Mouse (Mus musculus) neural tube, embryonic 15.5 days (tissue): ENCODE data around the gene Ap3d1. TPM values are rescaled to one million over a fixed set of nuclear protein-coding genes. Genes with fewer than 3 reads are reported as not detected.
A peak's percentile ranks its signal among the peaks of the same experiment; 100 is the strongest.

Experiments used
- ATAC-seq: fragments of 200-750 bp; cut with Nextera tagmentation; 2 replicates; pipeline ENCODE4 v1.8.0; 2017; ENCODE audit warnings: mild to moderate bottlenecking, moderate TSS enrichment, moderate library complexity; ENCODE audit not compliant: low FRiP score
- H3K27ac ChIP-seq: fragments of 300-500 bp; sonication (generic); replicated peaks from 2 replicates; pipeline ENCODE4 v1.5.1; 2015; ENCODE audit warnings: mild to moderate bottlenecking, inconsistent platforms
- H3K27me3 ChIP-seq: fragments of 300-500 bp; sonication (generic); replicated peaks from 2 replicates; pipeline ENCODE4 v1.6.1; 2015; ENCODE audit warnings: inconsistent platforms
- H3K36me3 ChIP-seq: fragments of 300-500 bp; sonication (generic); 2 replicates; pipeline ENCODE4 v1.6.1; 2015; ENCODE audit warnings: inconsistent platforms
- H3K4me1 ChIP-seq: fragments of 300-500 bp; sonication (generic); 2 replicates; pipeline ENCODE4 v1.6.1; 2015; ENCODE audit warnings: inconsistent platforms
- H3K4me2 ChIP-seq: fragments of 300-500 bp; sonication (generic); 2 replicates; pipeline ENCODE4 v1.6.1; 2015; ENCODE audit warnings: inconsistent platforms, mild to moderate bottlenecking, moderate library complexity
- H3K4me3 ChIP-seq: fragments of 300-500 bp; sonication (generic); replicated peaks from 2 replicates; pipeline ENCODE4 v1.5.1; 2015; ENCODE audit warnings: mild to moderate bottlenecking, inconsistent platforms
- H3K9ac ChIP-seq: fragments of 300-500 bp; sonication (generic); replicated peaks from 2 replicates; pipeline ENCODE4 v1.6.1; 2015; ENCODE audit warnings: mild to moderate bottlenecking, inconsistent platforms
- H3K9me3 ChIP-seq: fragments of 300-500 bp; sonication (generic); replicated peaks from 2 replicates; pipeline ENCODE4 v1.6.1; 2016; ENCODE audit warnings: inconsistent platforms
- WGBS: fragments of 180-500 bp; shearing (Covaris S2); methylation state at CpG from one replicate; pipeline ENCODE4 v1.1.7; 2015; ENCODE audit warnings: mixed read lengths; 5-methylcytosine and 5-hydroxymethylcytosine counted together
- polyA plus RNA-seq: library from polyadenylated mRNA; unstranded; fragments of >200 nt; fragmentation: Nextera tagmentation; extraction: Ambion mirVana; gene quantifications from 2 replicates; pipeline ENCODE4 v1.2.1, GENCODE M21; 2015

The Ap3d1 gene
- polyA plus RNA-seq, 1 experiment from 2014 or later, result 115 TPM

- peak overlapping the region; percentile 92; the same call in 1 of the 2 replicates for H3K9ac ChIP-seq
- no peaks in the 10 kb centered on the region for H3K9me3 ChIP-seq
- H3K4me3 ChIP-seq, result peak overlapping the region; percentile 73
- no peaks in the 10 kb centered on the region for H3K36me3 ChIP-seq
- 0 out of 2 replicates have a peak overlapping the region, but pooled peaks have one; percentile 28 for H3K27ac ChIP-seq
- 70% methylated on average over 4 of the region's 4 CpGs for WGBS
- peak overlapping the region; percentile 89 for H3K4me2 ChIP-seq
- H3K4me1 ChIP-seq, result peaks cover 71% of the 10 kb centered on the region
- no peak for ATAC-seq
- H3K27me3 ChIP-seq, result no peaks in the 10 kb centered on the region
These were observed 14.9 kb upstream of the Ap3d1 start for GRCm38 (mm10) chr10:80756967-80757366.

GRCm38 (mm10) chr10:80756509-80756908 is 14.4 kb upstream of the Ap3d1 start:
- ATAC-seq, result no peak
- Histone ChIP-seq H3K9ac (peak overlapping the region; percentile 92), H3K4me1 (peaks cover 72% of the 10 kb centered on the region), H3K4me3 (peak overlapping the region; percentile 73), H3K27me3 (no peaks in the 10 kb centered on the region), H3K9me3 (no peaks in the 10 kb centered on the region), H3K27ac (no peak overlapping the region), H3K4me2 (peak overlapping the region; percentile 89), H3K36me3 (no peaks in the 10 kb centered on the region)
- WGBS, result 53% methylated on average over 2 of the region's 2 CpGs

DNA sequence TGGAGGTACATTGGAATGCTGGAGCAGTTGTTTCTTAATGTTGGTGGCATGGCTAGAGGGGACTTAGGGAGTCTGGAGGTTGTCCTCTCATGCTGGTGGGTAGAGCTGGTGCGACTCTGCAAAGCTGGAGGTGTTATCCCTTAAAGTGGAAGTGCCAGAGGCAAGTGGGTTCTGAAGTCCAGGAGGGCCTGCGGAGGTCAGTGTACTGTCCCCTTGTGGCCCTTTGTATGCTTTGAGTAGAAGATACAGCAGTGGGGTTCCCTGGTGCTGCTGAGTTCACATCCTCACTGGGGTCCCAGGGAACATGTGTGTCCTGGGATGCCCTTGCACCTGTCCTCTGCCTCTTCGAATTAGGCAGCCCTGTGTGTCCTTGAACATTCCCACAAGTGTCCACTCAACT is 14.0 kb upstream of the Ap3d1 start:
- H3K27ac ChIP-seq, result no peak overlapping the region
- no peaks in the 10 kb centered on the region for H3K9me3 ChIP-seq
- WGBS, result 31% methylated on average over 3 of the region's 3 CpGs
- H3K36me3 ChIP-seq, result no peaks in the 10 kb centered on the region
- no peaks in the 10 kb centered on the region for H3K27me3 ChIP-seq
- peaks cover 70% of the 10 kb centered on the region for H3K4me1 ChIP-seq
- H3K4me2 ChIP-seq, result peak overlapping the region; percentile 89
- no peak for ATAC-seq
- peak overlapping the region; percentile 73 for H3K4me3 ChIP-seq
- H3K9ac ChIP-seq, result peak overlapping the region; percentile 92

- peaks cover 64% of the 10 kb centered on the region for H3K4me1 ChIP-seq
These were observed 13.4 kb upstream of the Ap3d1 start for GRCm38 (mm10) chr10:80755291-80756015.

GRCm38 (mm10) chr10:80754594-80755290 is 12.7 kb upstream of the Ap3d1 start, which contains the start of gene Dot1l:
Gene Dot1l (plus strand): TSS chr10:80755206.
- Histone ChIP-seq H3K4me2 (peak within 1 kb of the TSS; percentile 89), H3K9me3 (no peaks in the 10 kb centered on the region), H3K9ac (peak within 1 kb of the TSS; percentile 92), H3K36me3 (no peaks in the 10 kb centered on the region), H3K4me1 (peaks cover 58% of the 10 kb centered on the region), H3K4me3 (peak within 1 kb of the TSS; percentile 73), H3K27me3 (no peaks in the 10 kb centered on the region), H3K27ac (peak within 1 kb of the TSS; percentile 90)
- peak; percentile 94 for ATAC-seq
- WGBS, result 1% methylated on average over 48 of the region's 57 CpGs

More at GRCm38 (mm10) chr10:80755291-80756015, 13.4 kb upstream of the Ap3d1 start:
- Histone ChIP-seq H3K27ac (peak overlapping the region; percentile 90), H3K4me2 (peak overlapping the region; percentile 89), H3K27me3 (no peaks in the 10 kb centered on the region), H3K36me3 (no peaks in the 10 kb centered on the region), H3K9ac (peak overlapping the region; percentile 92), H3K9me3 (no peaks in the 10 kb centered on the region), H3K4me3 (peak overlapping the region; percentile 73)
- WGBS, result 1% methylated on average over 66 of the region's 75 CpGs
- peak; percentile 4; the same call in 1 of the 2 replicates for ATAC-seq

DNA sequence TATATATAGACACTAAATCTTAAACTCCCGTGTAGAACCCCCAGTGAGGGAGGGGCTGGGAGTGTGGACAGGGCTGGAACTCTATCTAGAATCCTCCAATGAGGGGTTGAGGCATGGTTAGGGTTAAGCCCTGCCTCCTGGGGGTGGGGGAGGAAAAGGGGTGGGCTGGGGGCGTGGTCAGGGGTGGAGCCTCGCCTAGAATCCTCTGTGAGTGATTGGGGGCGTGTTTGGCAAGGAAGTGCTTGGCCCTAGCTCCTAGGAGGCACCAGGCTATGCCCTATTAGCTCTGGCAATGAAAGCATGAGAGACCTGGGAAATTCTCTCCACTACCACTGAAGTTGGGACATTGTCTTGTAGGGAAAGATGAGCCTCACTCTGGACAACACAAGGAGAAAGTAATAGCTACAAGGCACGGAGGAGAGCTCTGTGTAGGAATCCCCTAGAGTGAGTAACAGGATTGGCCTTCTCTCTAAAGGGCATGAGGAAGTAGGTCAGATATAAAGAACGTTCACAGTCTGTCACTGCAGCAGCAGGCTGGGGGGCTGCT is 10.1 kb upstream of the Ap3d1 start:
- WGBS, result 2% methylated on average over 6 of the region's 6 CpGs
- Histone ChIP-seq H3K36me3 (no peaks in the 10 kb centered on the region), H3K4me2 (peak overlapping the region; percentile 51), H3K9me3 (no peaks in the 10 kb centered on the region), H3K27ac (0 out of 2 replicates have a peak overlapping the region, but pooled peaks have one; percentile 45), H3K27me3 (no peaks in the 10 kb centered on the region), H3K4me1 (peaks cover 33% of the 10 kb centered on the region), H3K4me3 (peak overlapping the region; percentile 5; the same call in 1 of the 2 replicates), H3K9ac (no peak overlapping the region)
- ATAC-seq, result peak; percentile 22; the same call in 1 of the 2 replicates

GRCm38 (mm10) chr10:80751188-80751832 is 9.2 kb upstream of the Ap3d1 start:
- Histone ChIP-seq H3K36me3 (no peaks in the 10 kb centered on the region), H3K9ac (0 out of 2 replicates have a peak overlapping the region, but pooled peaks have one; percentile 18), H3K4me3 (peak overlapping the region; percentile 5), H3K27me3 (0 out of 2 replicates have a peak, but pooled peaks cover 2% of the 10 kb centered on the region), H3K9me3 (no peaks in the 10 kb centered on the region), H3K4me2 (peak overlapping the region; percentile 51), H3K4me1 (peaks cover 24% of the 10 kb centered on the region), H3K27ac (0 out of 2 replicates have a peak overlapping the region, but pooled peaks have one; percentile 45)
- 12% methylated on average over 16 of the region's 16 CpGs for WGBS
- ATAC-seq, result no peak

- no peak overlapping the region for H3K4me3 ChIP-seq
- no peaks in the 10 kb centered on the region for H3K9me3 ChIP-seq
- ATAC-seq, result no peak
- no peak overlapping the region for H3K27ac ChIP-seq
- H3K4me1 ChIP-seq, result peaks cover 12% of the 10 kb centered on the region
- no peak overlapping the region for H3K9ac ChIP-seq
- no peaks in the 10 kb centered on the region for H3K36me3 ChIP-seq
- 0 out of 2 replicates have a peak, but pooled peaks cover 4% of the 10 kb centered on the region for H3K27me3 ChIP-seq
- H3K4me2 ChIP-seq, result no peak overlapping the region
- WGBS, result 16% methylated on average over 6 of the region's 6 CpGs
These were observed 6.5 kb upstream of the Ap3d1 start for GRCm38 (mm10) chr10:80748609-80749008.

- no peak overlapping the region for H3K4me2 ChIP-seq
- 24% methylated on average over 3 of the region's 3 CpGs for WGBS
- H3K9ac ChIP-seq, result no peak overlapping the region
- peaks cover 13% of the 10 kb centered on the region for H3K4me1 ChIP-seq
- no peak for ATAC-seq
- no peaks in the 10 kb centered on the region for H3K36me3 ChIP-seq
- no peak overlapping the region for H3K4me3 ChIP-seq
- no peaks in the 10 kb centered on the region for H3K9me3 ChIP-seq
- no peak overlapping the region for H3K27ac ChIP-seq
- 0 out of 2 replicates have a peak, but pooled peaks cover 4% of the 10 kb centered on the region for H3K27me3 ChIP-seq
These were observed 5.3 kb upstream of the Ap3d1 start for GRCm38 (mm10) chr10:80747410-80747809.

DNA sequence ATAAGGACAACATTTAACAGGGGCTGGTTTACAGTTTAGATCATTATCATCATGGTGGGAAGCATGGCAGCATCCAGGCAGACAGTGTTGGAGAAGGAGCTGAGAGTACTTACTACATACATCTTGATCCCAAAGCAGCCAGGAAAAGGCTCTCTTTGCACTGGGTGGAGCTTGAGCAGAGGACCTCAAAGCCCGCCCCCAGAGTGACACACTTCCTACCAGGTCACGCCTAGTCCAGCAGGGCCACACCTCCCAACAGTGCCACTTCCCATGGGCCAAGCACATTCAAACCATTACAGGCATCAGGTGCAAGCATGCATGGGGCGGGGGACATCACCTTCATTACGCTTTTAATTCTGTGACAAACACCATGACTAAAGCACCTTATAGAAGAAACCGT is 2.2 kb upstream of the Ap3d1 start:
- no peak overlapping the region for H3K4me2 ChIP-seq
- no peak overlapping the region for H3K27ac ChIP-seq
- no peak overlapping the region for H3K9ac ChIP-seq
- H3K36me3 ChIP-seq, result no peaks in the 10 kb centered on the region
- ATAC-seq, result no peak
- WGBS, result 44% methylated on average over 5 of the region's 5 CpGs
- H3K4me1 ChIP-seq, result peaks cover 26% of the 10 kb centered on the region
- 0 out of 2 replicates have a peak, but pooled peaks cover 4% of the 10 kb centered on the region for H3K27me3 ChIP-seq
- H3K9me3 ChIP-seq, result no peaks in the 10 kb centered on the region
- no peak overlapping the region for H3K4me3 ChIP-seq

GRCm38 (mm10) chr10:80741634-80742179 is 357 bp downstream of the Ap3d1 start:
- ATAC-seq, result peak; percentile 35

More at GRCm38 (mm10) chr10:80741634-80742179, 357 bp downstream of the Ap3d1 start:
- H3K27ac ChIP-seq, result peak overlapping the region; percentile 89
- H3K9ac ChIP-seq, result peak overlapping the region; percentile 99
- 0 out of 2 replicates have a peak, but pooled peaks cover 7% of the 10 kb centered on the region for H3K36me3 ChIP-seq
- H3K27me3 ChIP-seq, result 0 out of 2 replicates have a peak, but pooled peaks cover 4% of the 10 kb centered on the region
- H3K9me3 ChIP-seq, result no peaks in the 10 kb centered on the region
- WGBS, result under 1% methylated on average over 46 of the region's 46 CpGs
- H3K4me1 ChIP-seq, result peaks cover 50% of the 10 kb centered on the region
- H3K4me3 ChIP-seq, result peak overlapping the region; percentile 99
- H3K4me2 ChIP-seq, result peak overlapping the region; percentile 97
